Mouse (Mus musculus): Measurements from ENCODE around the gene Hist3h2a. TPM values are rescaled to one million over a fixed set of nuclear protein-coding genes. Genes with fewer than 3 reads are reported as not detected.

Gene Hist3h2a
- polyA plus RNA-seq, 1 experiment from 2014 or later, result 26.4 TPM

DNA sequence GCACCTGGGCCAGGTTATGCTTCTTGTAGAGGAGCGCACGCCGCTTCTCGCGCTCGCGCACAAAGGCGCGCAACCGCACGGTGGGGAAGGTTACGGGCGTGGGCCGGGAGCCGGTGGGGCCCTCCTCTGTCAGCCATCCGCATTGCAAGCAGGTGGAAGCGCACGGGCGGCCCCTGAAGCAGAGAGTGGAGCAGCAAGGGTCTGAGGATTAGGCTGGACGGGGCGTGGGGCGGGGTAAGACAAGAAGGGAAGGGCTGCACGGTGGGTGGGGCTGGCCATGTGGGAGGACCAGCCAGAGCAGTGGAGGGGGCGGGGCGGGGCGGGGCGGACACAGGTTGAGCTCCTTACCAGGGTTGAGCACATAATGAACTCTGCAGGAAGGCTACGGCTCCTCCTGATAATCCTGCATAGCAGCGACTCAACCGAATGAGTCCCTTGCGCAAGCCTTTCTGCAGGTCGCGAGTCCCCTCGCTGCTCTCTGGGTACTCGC lies 39.9 kb downstream of the Hist3h2a start:
- peaks cover 100% of the 10 kb centered on the region for H3K4me1 ChIP-seq
- H3K4me3 ChIP-seq, result peak overlapping the region; percentile 43
- no peaks in the 10 kb centered on the region for H3K9me3 ChIP-seq
- H3K27me3 ChIP-seq (replicated peaks), result peaks cover 28% of the 10 kb centered on the region
- 4% methylated on average over 35 of the region's 35 CpGs for whole genome bisulfite sequencing
- H3K27ac ChIP-seq (replicated peaks), result peak overlapping the region; percentile 53
- H3K9ac ChIP-seq, result peak overlapping the region; percentile 77
- H3K36me3 ChIP-seq, result peaks cover 43% of the 10 kb centered on the region
- no peak for ATAC-seq (ENCODE audit: extremely low read depth, insufficient number of reproducible peaks, low FRiP score, low TSS enrichment)
- H3K4me2 ChIP-seq, result peak overlapping the region; percentile 69

- H3K9me3 ChIP-seq, result no peaks in the 10 kb centered on the region
- no peak for ATAC-seq (ENCODE audit: extremely low read depth, insufficient number of reproducible peaks, low FRiP score, low TSS enrichment)
- H3K27ac ChIP-seq (replicated peaks), result peak overlapping the region; percentile 53; the same call in 1 of the 2 replicates
- H3K9ac ChIP-seq, result peak overlapping the region; percentile 77
- peaks cover 100% of the 10 kb centered on the region for H3K4me1 ChIP-seq
- 75% methylated on average over 9 of the region's 9 CpGs for WGBS
- H3K4me2 ChIP-seq, result no peak overlapping the region
- peaks cover 28% of the 10 kb centered on the region for H3K27me3 ChIP-seq (replicated peaks)
- H3K4me3 ChIP-seq, result 0 out of 2 replicates have a peak overlapping the region, but pooled peaks have one; percentile 43
- H3K36me3 ChIP-seq, result peaks cover 35% of the 10 kb centered on the region
These were observed 40.7 kb downstream of the Hist3h2a start for GRCm38 (mm10) chr11:58995061-58995806.

DNA sequence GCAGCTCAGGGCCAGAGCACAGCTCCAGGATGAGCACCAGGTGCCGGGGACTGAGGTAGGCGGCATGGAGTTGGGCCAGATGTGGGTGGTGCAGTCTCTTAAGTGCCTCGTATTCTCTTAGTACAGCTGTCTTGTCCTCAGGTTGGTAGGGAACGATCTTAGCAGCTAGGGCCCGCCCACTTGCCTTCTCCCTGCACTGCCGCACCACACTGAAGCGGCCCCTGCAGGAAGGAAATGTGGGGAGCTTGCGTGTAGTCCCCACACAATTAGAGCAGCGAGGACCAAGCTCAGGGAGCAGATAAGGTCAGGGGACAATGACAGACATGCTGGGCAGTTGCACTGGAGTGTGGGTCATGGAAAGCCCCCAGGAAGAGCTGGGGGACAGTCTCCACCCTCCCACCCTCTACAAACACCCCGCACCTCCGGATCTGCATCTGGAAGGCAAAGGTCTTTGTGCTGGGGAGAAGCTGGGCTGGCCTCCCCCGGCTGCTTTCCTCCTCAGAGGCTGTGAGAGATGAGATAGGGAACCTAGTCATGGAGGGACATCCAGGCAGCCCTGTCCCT lies 41.4 kb downstream of the Hist3h2a start:
- Histone ChIP-seq H3K36me3 (peaks cover 28% of the 10 kb centered on the region), H3K9ac (peak overlapping the region; percentile 57; the same call in 1 of the 2 replicates), H3K9me3 (no peaks in the 10 kb centered on the region), H3K27ac (replicated peaks) (no peak overlapping the region), H3K4me2 (peak overlapping the region; percentile 24), H3K4me3 (no peak overlapping the region), H3K27me3 (replicated peaks) (peaks cover 28% of the 10 kb centered on the region), H3K4me1 (peaks cover 100% of the 10 kb centered on the region)
- ATAC-seq (ENCODE audit: extremely low read depth, insufficient number of reproducible peaks, low FRiP score, low TSS enrichment), result no peak
- 45% methylated on average over 12 of the region's 12 CpGs for WGBS

DNA sequence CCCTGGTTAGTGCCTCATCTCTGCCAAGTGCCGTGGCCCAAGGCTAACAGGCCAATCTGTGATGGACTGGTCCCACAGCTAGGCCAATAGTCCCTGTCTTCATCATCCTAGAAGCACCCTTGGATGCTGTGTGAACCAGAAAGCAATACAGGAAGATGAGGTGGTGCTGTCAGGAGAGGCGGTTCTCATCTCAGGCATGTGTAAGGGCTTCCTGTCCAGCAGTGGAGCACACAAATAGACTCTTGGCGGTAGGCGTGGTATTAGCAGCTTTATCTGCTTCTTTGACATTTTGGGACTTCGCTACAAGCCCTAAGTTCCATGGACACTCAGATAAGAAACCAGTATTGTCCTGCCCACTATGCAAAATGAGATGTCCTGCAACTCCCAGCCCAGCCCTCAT lies 43.1 kb downstream of the Hist3h2a start:
- WGBS, result 56% methylated on average over 5 of the region's 5 CpGs
- Histone ChIP-seq H3K9me3 (no peaks in the 10 kb centered on the region), H3K4me3 (peak overlapping the region; percentile 42; the same call in 1 of the 2 replicates)

GRCm38 (mm10) chr11:58999158-58999557 lies 44.7 kb downstream of the Hist3h2a start:
- no peak; the same call in 1 of the 2 replicates for ATAC-seq (ENCODE audit: extremely low read depth, insufficient number of reproducible peaks, low FRiP score, low TSS enrichment)
- 17% methylated on average over 11 of the region's 11 CpGs for WGBS
- Histone ChIP-seq H3K9me3 (no peaks in the 10 kb centered on the region), H3K4me3 (peak overlapping the region; percentile 42), H3K27ac (replicated peaks) (peak overlapping the region; percentile 84), H3K36me3 (peaks cover 26% of the 10 kb centered on the region), H3K27me3 (replicated peaks) (peaks cover 15% of the 10 kb centered on the region), H3K9ac (peak overlapping the region; percentile 73), H3K4me1 (peaks cover 95% of the 10 kb centered on the region), H3K4me2 (peak overlapping the region; percentile 69)

More for the DNA sequence above, 43.1 kb downstream of the Hist3h2a start:
- Histone ChIP-seq H3K4me2 (peak overlapping the region; percentile 69), H3K4me1 (peaks cover 100% of the 10 kb centered on the region), H3K9ac (peak overlapping the region; percentile 73), H3K27me3 (replicated peaks) (peaks cover 28% of the 10 kb centered on the region), H3K27ac (replicated peaks) (peak overlapping the region; percentile 84; the same call in 1 of the 2 replicates), H3K36me3 (peaks cover 26% of the 10 kb centered on the region)
- ATAC-seq (ENCODE audit: extremely low read depth, insufficient number of reproducible peaks, low FRiP score, low TSS enrichment), result no peak

DNA sequence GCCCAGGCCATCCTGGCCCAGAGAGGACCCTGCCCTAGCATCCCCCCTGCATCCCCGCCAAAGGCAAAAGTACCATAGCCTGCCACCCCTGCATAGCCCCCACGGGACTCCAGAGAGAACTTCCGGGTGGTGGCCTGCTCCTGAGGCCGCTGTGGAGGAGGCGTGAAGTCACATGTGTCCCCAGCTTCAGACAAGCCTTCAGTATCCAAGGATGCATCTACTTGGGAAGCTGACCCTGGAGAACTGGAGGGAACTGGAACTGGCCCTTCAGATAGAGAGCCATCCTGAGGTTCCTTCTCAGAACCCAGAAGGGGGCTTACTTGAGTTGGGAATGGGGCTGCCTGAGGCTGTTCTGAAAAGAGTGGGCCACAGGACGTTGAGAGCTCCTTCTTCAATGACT lies 45.3 kb downstream of the Hist3h2a start:
- Histone ChIP-seq H3K27ac (replicated peaks) (peak overlapping the region; percentile 84), H3K27me3 (replicated peaks) (peaks cover 9% of the 10 kb centered on the region), H3K4me2 (peak overlapping the region; percentile 69), H3K9me3 (no peaks in the 10 kb centered on the region), H3K4me1 (peaks cover 88% of the 10 kb centered on the region), H3K9ac (peak overlapping the region; percentile 73), H3K36me3 (peaks cover 23% of the 10 kb centered on the region), H3K4me3 (peak overlapping the region; percentile 42)
- 73% methylated on average over 6 of the region's 6 CpGs for WGBS
- ATAC-seq (ENCODE audit: extremely low read depth, insufficient number of reproducible peaks, low FRiP score, low TSS enrichment), result no peak

- Histone ChIP-seq H3K27ac (replicated peaks) (peak overlapping the region; percentile 95), H3K27me3 (replicated peaks) (peaks cover under 1% of the 10 kb centered on the region; the same call in 1 of the 2 replicates), H3K9me3 (no peaks in the 10 kb centered on the region), H3K9ac (peak overlapping the region; percentile 73), H3K36me3 (peaks cover 17% of the 10 kb centered on the region), H3K4me2 (peak overlapping the region; percentile 69), H3K4me3 (peak overlapping the region; percentile 42; the same call in 1 of the 2 replicates), H3K4me1 (peaks cover 80% of the 10 kb centered on the region)
- no peak for ATAC-seq (ENCODE audit: extremely low read depth, insufficient number of reproducible peaks, low FRiP score, low TSS enrichment)
- 85% methylated on average over 21 of the region's 21 CpGs for WGBS
These were observed 46.1 kb downstream of the Hist3h2a start for GRCm38 (mm10) chr11:59000635-59001034.

- Histone ChIP-seq H3K9me3 (no peaks in the 10 kb centered on the region), H3K27ac (replicated peaks) (peak overlapping the region; percentile 95), H3K9ac (peak overlapping the region; percentile 82), H3K4me3 (peak overlapping the region; percentile 45), H3K4me1 (peaks cover 61% of the 10 kb centered on the region), H3K36me3 (peaks cover 9% of the 10 kb centered on the region), H3K4me2 (peak overlapping the region; percentile 69), H3K27me3 (replicated peaks) (no peaks in the 10 kb centered on the region)
- WGBS, result 35% methylated on average over 7 of the region's 7 CpGs
- peak; percentile 58 for ATAC-seq (ENCODE audit: extremely low read depth, insufficient number of reproducible peaks, low FRiP score, low TSS enrichment)
These were observed 48.0 kb downstream of the Hist3h2a start for GRCm38 (mm10) chr11:59002327-59003079.

Small RNA genes lying within 50 kb of the gene (microRNA-seq; reads per million reads assigned to microRNA genes)
- gene Gm44313, result not detected

Other genes with a start within 250 kb of the Hist3h2a start
- gene Olfr318, start 230.7 kb upstream of the Hist3h2a start, polyA plus RNA-seq (2015; fragmentation: Nextera tagmentation; extraction: Ambion mirVana), result not detected in 2 replicates
- gene Olfr317, start 215.5 kb upstream of the Hist3h2a start, polyA plus RNA-seq (2015; fragmentation: Nextera tagmentation; extraction: Ambion mirVana), result not detected in 2 replicates
- not detected in 2 replicates for gene Olfr316, start 202.0 kb upstream of the Hist3h2a start, polyA plus RNA-seq (2015; fragmentation: Nextera tagmentation; extraction: Ambion mirVana)
- not detected in 2 replicates for gene Olfr315, start 181.5 kb upstream of the Hist3h2a start, polyA plus RNA-seq (2015; fragmentation: Nextera tagmentation; extraction: Ambion mirVana)
- 0.08 TPM in 1 of 2 replicates, not detected in the other for gene Olfr314, start 171.7 kb upstream of the Hist3h2a start, polyA plus RNA-seq (2015; fragmentation: Nextera tagmentation; extraction: Ambion mirVana)
- 0.47 and 0.66 TPM in 2 replicates for gene Fam183b, start 152.7 kb upstream of the Hist3h2a start, polyA plus RNA-seq (2015; fragmentation: Nextera tagmentation; extraction: Ambion mirVana)
- gene Olfr313, start 139.7 kb upstream of the Hist3h2a start, polyA plus RNA-seq (2015; fragmentation: Nextera tagmentation; extraction: Ambion mirVana), result 0.12 and 0.17 TPM in 2 replicates
- gene Olfr312, start 125.4 kb upstream of the Hist3h2a start, polyA plus RNA-seq (2015; fragmentation: Nextera tagmentation; extraction: Ambion mirVana), result 0.11 and 0.13 TPM in 2 replicates
- 0.17 and 0.24 TPM in 2 replicates for gene Olfr311, start 115.4 kb upstream of the Hist3h2a start, polyA plus RNA-seq (2015; fragmentation: Nextera tagmentation; extraction: Ambion mirVana)
- 3.9 and 5.2 TPM in 2 replicates for gene Gm12258, start 107.5 kb upstream of the Hist3h2a start, polyA plus RNA-seq (2015; fragmentation: Nextera tagmentation; extraction: Ambion mirVana)
- gene 2810021J22Rik, start 87.5 kb upstream of the Hist3h2a start, polyA plus RNA-seq (2015; fragmentation: Nextera tagmentation; extraction: Ambion mirVana), result 3.3 and 4.4 TPM in 2 replicates
- gene Zfp39, start 50.5 kb upstream of the Hist3h2a start, polyA plus RNA-seq (2015; fragmentation: Nextera tagmentation; extraction: Ambion mirVana), result 3.3 and 3.5 TPM in 2 replicates
- gene Btnl10, start 36.8 kb upstream of the Hist3h2a start, polyA plus RNA-seq (2015; fragmentation: Nextera tagmentation; extraction: Ambion mirVana), result 0.16 and 0.41 TPM in 2 replicates
- 151 and 166 TPM in 2 replicates for gene Rnf187, start 15.8 kb upstream of the Hist3h2a start, polyA plus RNA-seq (2015; fragmentation: Nextera tagmentation; extraction: Ambion mirVana)
- gene Hist3h2ba, start 5.8 kb upstream of the Hist3h2a start, polyA plus RNA-seq (2015; fragmentation: Nextera tagmentation; extraction: Ambion mirVana), result 14.4 and 14.9 TPM in 2 replicates
- gene Trim17, start within 50 bp of the Hist3h2a start, polyA plus RNA-seq (2015; fragmentation: Nextera tagmentation; extraction: Ambion mirVana), result 0.43 and 0.76 TPM in 2 replicates
- gene Trim11, start 23.4 kb downstream of the Hist3h2a start, polyA plus RNA-seq (2015; fragmentation: Nextera tagmentation; extraction: Ambion mirVana), result 25.6 and 28.2 TPM in 2 replicates
- gene Obscn, start 181.7 kb downstream of the Hist3h2a start, polyA plus RNA-seq (2015; fragmentation: Nextera tagmentation; extraction: Ambion mirVana), result 38.9 and 44.4 TPM in 2 replicates
- 8.1 and 8.7 TPM in 2 replicates for gene Iba57, start 209.1 kb downstream of the Hist3h2a start, polyA plus RNA-seq (2015; fragmentation: Nextera tagmentation; extraction: Ambion mirVana)
- 0.06 and 0.28 TPM in 2 replicates for gene Gjc2, start 228.5 kb downstream of the Hist3h2a start, polyA plus RNA-seq (2015; fragmentation: Nextera tagmentation; extraction: Ambion mirVana)
- gene Guk1, start 237.5 kb downstream of the Hist3h2a start, polyA plus RNA-seq (2015; fragmentation: Nextera tagmentation; extraction: Ambion mirVana), result 114 and 123 TPM in 2 replicates
- 105 and 117 TPM in 2 replicates for gene Mrpl55, start 247.8 kb downstream of the Hist3h2a start, polyA plus RNA-seq (2015; fragmentation: Nextera tagmentation; extraction: Ambion mirVana)

All from heart, embryonic 13.5 days (tissue).